Mouse (Mus musculus) testis, adult 2 months (tissue): Measurements from ENCODE around the gene Aldh1l1.

Experiments used
- CTCF ChIP-seq: fragments of 200-500 bp; IDR thresholded peaks from 2 replicates; pipeline ENCODE4 v1.5.1; 2012; ENCODE audit warnings: low read depth, mild to moderate bottlenecking, inconsistent platforms, low read length, moderate library complexity; ENCODE audit not compliant: control insufficient read depth, insufficient read depth, insufficient replicate concordance
- POLR2A ChIP-seq: fragments of 200-500 bp; IDR thresholded peaks from 2 replicates; pipeline ENCODE4 v1.6.1; 2012; ENCODE audit warnings: low read depth, mild to moderate bottlenecking, inconsistent platforms, low read length, moderate library complexity; ENCODE audit not compliant: control insufficient read depth

DNA sequence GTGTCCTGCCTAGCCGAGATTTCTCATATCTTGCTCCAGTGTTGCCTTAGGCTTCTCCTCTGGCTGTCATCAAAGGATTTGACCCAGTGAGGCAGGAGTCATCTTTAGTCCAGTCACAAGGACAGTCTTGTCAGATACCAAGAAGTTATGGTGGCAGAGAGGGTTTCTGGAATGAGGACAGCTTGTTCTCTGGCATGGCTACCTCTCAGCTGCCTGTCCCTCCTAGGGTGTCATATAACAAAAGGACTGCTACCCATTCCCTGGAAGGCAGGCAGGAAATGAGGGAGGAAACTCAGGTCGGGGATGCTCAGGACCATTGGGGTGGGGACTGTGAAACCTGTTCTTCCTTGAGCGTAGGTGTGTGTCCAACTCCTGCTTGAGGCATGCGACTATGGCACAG lies 14.1 kb upstream of the Aldh1l1 start:
- TF ChIP-seq CTCF, result no peak
- TF ChIP-seq POLR2A, result no peak
